Mouse (Mus musculus): ENCODE measurements around the gene Kcnmb3.

Gene Kcnmb3

DNA sequence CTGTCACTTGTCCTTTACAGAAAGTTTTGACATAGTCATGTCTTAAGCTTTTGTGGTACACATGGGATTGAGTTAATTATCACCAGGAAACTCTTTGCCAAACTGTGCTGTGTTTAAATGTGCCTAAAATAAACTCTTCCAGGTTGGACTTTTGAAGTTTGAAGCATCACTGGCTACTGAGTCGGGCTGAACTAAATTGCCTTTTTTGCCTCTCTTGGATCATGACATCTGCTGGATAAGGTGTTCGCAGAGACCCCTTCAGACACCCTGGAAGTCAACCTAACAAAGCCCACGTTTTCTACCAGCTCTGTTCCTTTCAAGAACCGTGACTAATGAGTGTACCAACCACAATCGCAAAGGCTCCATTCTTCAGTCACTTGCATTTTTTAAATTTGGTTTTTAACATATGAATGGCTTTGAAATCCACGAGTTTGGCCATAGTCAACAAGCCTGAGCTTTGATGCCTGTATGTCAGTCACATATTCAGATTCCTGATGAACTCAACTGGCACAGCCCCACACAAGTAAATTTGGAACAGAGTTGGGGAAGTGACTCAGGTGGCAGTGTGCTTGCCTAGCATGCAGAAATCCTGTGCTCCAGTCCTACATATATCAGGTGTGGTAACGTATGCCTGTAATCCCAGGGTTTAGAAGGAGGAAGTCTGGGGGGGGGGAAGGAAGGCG, 3.2 kb upstream of the Kcnmb3 start:
- no peak for DNase-seq (ENCODE audit: low spot score)

DNA sequence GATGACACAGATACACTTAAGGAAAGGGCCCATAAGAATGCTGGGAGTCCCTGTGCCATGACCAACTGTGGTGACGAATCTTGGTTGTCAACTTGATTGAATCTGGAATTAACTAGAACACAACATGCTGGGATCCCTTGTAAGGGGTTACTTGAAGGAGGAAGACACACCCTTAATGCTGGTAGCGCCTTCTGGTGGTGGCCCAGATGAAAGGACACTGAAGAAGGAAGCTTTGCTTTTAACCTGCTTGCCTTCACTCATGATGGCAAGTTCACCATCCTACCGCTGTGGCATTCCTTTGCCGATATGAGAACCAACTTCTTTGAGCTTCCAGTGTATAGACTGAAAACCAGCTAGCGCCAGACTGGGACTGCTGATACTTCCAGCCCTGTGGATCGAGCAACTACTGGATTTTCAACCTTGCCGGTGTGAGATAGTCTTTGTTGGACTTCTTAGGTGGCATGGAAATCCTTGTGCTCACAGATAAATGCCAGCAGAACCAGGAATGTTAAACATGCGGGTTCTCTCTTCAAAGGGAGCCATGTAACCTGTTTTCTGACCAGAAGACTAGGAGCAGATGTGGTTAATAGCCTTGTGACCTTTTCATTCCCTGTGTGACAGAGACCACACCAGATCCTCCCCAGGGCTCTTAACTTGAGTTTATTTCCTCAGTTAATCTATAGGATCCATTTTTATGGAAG, 2.5 kb upstream of the Kcnmb3 start:
- DNase-seq (ENCODE audit: low spot score): no peak

DNA sequence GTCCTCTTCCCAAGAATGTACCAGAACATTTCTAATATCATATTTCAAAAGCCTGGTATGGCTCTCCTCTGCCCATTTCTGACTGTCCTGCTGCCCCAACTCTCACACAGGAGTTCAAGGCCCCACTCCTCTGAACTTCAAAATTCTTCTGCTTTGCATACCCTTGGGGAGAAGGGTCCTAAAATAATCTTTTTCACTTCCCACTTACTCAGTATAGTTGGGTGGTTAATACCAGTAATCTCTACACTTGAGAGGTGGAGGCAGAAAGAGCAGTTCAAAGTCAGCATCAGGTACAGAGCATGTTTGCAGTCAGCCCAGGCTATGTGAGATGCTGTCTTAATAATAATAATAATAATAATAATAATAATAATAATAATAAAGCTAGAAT, 1.1 kb downstream of the Kcnmb3 start:
- DNase-seq (ENCODE audit: low spot score): no peak

DNA sequence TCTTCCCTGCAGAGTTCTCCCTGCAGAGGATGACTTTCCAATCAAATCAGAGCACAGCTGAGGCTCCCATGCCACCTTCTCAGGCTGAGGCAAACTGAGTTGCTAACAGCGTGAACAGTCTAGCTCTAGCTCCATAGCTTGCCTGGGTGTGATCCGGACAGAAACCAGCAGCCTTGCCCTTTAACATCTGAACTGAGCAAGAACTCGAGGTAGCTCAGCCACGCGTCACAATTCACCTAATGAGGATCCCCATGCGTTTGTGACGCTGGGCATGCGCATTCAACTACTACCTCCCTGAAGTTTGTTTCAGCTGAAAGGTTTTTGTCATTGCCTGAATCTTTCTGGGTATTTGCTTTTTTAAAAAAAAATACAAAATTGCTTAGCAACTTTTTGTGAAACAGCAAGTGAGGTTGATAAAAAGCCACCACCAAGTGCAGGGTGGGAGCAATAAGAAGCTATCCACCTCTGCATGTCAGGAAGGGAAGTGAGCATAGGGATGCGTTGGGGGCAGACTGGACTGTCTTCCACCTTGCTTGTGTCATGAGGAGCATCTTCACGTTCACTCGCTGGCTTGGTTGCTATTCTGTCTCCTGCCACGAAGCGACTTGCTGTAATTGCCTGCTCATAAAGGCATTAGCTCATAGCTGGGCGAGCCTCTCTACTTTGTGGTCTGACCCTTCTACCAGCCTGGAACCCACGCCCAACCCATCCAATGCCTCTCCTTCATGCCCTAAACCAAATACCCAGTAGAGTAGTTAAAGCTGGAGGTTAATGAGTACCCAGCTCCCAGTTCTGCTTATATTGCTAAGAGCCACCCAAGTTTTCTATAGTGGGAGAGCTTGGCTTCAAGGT, 1.7 kb downstream of the Kcnmb3 start:
- DNase-seq (ENCODE audit: low spot score): no peak

DNA sequence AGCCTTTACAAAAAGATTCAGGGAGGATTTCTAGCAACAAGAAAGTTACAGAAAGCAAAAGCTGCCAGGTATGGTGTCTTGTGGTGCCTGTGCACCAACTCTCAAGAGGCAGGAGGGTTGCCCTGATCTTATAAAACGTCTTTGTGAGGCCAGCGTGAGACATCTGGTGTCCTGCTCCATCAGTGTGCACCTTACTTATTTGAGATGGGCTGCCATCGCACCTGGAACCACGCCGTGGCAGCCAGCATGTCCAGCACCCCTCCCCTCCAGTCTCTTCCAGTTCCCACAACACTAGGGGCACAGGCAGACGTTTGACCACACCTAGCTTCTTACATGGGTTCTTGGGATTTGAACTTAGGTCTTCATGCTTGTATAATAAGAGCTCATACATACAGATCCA, 3.9 kb downstream of the Kcnmb3 start:
- DNase-seq (ENCODE audit: low spot score): no peak

DNA sequence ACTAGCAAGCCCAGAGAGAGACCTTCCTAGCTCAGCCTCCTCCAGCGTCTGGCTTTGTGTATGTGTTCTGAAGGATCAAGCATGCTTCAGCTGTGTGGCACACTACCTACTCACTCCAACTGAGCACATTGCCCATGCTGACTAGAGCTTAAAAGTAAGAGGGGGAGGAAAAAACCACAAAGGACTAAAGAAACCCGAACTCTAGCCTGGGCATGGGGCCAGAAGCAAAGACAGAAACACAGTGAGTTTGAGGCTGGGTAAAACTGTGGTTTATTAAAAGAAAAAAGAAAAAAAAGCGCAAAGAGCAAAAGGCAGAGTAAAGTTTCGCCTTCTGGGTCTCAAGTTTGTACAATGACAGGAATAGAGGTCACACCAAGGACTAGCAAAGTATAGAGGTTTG, 5.5 kb downstream of the Kcnmb3 start:
- DNase-seq (ENCODE audit: low spot score): no peak

DNA sequence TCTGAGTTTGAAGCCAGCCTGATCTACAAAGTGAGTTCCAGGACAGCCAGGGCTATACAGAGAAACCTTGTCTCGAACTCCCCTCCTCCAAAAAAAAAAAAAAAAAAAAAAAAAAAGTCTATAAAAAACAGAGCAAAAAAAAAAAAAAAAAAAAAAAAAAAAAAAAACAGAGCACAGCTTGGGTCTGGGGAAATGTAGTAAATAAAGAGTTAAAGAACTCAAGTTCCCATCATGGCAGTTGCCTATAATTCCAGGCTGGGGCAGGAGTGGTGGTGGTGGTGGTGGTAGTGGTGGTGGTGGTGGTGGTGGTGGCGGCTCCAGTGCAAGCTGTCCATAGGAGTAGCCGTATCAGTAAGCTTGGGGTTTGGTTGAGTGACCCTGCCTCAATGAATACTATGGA, 9.0 kb downstream of the Kcnmb3 start:
- no peak for DNase-seq (ENCODE audit: low spot score)

DNA sequence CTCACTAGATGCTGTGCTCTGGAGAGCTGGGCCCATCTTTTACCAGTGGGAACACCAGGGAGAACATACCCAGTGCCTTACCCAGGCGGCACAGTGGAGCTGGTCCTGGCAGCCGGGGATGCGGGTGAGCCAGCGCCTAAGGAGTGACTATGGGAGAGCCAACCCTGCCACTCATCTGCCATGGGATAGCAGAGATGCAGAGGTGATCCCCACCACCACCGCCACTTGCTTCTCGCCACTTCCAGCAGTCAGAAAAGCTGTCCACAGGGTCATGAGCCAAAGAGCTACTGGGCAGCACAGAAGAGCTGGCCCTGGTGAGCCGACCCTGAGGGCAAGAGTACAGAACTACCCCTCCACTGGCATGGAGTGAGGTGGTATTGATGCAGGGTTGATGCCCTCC, 12.1 kb downstream of the Kcnmb3 start:
- no peak for DNase-seq (ENCODE audit: low spot score)

DNA sequence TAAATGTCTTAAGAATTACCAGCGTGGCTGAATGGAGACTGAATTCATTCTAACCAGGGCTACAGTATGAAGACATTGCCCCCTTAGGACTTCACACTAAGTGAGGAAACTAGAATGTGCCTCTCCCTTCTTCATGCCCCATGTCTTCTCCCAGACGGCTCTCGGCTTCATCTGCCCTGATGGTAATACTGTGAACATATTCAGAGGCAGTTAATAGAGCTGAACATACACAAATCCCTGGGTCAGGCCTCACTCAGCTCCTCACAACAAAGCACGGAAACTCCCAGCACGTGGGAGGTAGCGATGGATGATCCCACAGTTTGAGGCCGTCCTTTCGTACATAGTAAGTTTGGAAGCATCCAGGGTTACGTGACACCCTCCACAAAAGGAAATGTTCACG, 18.8 kb downstream of the Kcnmb3 start:
- DNase-seq (ENCODE audit: low spot score): no peak

DNA sequence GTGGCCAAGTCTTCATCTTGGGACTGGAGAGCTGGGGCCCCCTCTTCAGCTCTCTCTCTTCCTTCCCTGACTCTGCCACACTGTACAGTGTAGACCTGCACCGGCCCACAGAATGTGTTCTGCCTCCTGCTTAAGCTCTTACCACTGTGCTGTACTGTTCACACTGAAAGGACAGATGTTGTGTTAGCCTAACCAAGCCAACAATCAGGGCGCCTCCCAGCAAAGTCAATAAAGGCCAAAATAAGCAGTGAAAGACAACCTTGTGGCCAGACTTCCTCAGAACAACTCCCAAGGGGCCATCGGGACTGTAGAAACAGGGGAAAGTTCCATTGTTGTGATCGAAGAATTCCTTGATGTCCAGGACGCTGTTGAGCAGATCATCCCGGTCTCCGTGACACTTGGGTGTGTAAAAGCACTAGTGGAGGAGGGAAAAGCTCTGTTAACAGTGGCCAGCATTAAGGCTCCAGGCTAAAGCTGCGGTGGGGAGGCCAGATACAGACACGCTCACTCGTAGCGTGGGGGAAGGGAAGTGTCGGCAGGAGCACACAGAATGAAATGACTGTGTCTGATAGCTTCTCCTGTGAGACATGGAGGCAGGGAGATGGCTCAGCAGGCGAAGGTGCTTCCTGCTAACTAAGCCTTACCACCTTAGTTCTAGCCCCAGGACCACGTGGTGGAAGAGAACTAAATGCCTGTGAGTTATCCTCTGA, 19.7 kb downstream of the Kcnmb3 start:
- no peak for DNase-seq (ENCODE audit: low spot score)

DNA sequence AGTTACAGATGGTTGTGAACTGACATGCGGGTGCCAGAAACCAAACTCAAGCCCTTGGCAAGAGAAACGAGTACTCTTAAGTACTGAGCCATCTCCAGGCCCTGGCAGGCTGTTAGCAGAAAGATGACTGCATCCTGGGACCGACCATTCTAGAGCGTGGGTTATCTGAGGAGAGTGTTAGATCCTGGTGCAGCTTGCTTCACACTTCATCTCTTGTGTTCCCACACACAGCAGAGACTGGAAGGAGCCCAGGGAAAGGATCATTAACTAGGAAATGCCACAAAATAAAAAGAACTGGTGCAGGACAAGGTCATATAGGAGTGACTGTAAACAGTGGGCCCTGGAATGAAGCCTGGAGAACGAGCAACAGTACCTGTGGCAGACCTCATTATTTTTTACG, 20.9 kb downstream of the Kcnmb3 start:
- DNase-seq (ENCODE audit: low spot score): no peak

DNA sequence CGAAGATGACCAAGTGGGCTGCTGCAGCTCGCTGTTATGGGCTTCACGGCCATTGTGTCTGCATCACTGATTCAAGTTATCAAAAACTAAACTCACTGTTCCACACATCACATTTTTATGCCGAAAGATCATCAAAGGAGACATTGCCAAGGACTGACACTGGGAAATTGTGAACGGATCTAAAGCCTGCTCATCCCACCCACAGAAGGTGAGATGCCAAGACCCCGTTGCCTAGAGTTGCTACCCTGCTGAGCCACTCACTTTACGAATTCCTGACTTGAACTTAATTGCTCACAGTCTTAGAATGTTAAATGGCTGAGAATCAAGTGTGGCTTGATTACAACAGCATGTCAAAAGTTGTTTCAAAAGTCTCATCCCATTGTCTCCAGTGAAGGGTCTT, 21.6 kb downstream of the Kcnmb3 start:
- DNase-seq (ENCODE audit: low spot score): no peak

DNA sequence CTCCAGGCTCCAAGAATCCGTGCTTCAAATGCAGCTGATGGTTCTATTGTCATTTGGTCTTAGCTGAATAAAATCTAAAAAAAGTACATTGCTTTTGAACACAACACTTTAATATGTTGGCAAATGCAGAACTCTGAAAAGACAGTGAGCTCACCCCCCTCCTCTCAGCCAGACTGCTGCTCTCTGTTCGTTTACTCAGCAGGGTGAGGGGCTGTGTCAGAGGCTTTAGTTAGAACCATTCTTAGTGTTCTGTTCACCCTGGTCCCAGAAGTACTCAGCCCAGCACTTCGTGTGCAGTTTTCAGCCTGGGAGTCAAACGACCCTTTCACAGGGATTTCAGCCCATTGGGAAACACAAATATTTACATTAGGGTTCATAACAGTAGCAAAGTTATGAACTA, 23.6 kb downstream of the Kcnmb3 start:
- DNase-seq (ENCODE audit: low spot score): no peak

DNA sequence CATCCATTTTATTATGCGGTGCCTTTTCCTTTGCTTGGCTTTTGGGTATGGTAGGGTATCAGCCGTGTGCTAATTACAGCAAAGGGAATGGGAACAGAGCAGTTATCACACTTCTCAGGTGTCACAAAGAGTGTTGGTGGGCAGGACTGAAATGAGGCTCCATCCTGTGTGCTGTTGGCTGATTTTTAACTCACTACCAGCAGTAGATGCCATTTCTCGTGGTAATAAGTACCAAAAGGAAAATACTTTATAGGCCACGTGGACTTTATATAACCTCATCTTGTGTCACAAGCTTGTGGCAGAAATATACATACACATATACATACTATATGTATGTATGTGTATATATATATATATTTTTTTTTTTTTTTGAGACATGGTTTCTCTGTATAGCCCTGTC, 24.7 kb downstream of the Kcnmb3 start:
- DNase-seq (ENCODE audit: low spot score): no peak

DNA sequence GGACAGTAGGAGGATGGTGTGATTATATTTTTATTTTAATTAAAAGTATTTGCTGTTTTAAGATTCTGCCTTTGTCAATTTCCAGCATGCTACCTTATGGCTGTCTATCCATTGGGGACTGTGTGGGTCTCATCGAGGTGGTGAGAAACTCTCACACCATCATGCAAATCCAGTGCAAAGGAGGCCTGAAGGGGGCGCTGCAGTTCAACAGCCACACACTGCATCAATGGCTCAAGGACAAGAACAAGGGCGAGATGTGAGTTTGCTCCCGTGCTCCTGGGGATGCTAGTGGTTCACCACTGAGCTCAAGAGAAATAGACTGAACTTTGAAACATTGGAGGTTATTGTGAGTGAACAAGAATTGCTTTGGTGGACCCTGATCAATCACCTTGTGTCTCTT, 32.3 kb downstream of the Kcnmb3 start:
- peak; percentile 7 for DNase-seq (ENCODE audit: low spot score)

DNA sequence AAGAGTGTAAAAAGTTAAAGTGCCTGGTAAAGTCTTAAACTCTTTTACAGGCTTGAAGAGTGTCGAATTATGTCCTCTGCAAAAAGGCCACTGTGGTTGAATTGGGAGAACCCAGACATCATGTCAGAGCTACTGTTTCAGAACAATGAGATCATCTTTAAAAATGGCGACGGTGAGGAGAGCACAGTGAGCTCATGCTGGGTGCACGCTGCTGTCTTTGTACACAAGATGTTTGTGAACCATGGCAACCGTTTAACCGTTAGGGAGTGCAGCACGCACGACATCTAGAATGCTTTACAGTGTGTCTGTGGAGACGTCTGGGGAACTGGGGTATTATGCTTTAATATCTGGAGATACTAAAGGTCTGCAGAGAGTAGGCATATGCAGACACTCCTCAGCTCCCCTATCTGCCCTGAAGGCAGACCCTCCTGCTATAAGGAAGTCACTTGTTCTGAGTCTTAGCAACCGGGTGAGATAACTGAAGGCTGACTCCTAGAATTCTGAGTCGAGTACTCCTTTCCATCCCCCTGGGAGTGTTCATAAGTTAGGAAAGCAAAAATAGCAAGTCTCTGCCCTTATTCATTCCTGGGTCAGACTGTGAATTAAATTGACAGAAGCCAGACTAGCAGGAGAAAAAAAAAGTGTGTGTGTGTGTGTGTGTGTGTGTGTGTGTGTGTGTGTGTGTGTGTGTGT, 37.6 kb downstream of the Kcnmb3 start:
- no peak for DNase-seq (ENCODE audit: low spot score)

DNA sequence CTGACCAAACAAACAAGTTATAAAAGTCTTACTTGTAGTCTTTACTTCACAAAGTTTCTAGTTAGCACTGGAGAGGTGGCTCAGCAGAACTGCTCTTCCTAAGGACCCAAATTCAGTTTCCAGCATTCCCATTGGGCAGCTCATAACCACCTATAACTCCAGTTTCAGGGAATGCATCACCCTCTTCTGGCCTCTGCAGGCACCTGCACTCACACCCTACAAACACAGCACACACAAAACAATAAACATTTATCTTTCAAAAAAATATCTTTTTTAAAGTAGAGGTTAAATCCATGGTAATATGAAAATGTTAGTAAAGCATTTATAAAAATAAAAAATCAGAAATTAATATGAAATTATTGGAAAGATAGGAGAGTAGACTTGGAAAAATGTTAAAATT, 50.3 kb downstream of the Kcnmb3 start:
- DNase-seq (ENCODE audit: low spot score): no peak

DNA sequence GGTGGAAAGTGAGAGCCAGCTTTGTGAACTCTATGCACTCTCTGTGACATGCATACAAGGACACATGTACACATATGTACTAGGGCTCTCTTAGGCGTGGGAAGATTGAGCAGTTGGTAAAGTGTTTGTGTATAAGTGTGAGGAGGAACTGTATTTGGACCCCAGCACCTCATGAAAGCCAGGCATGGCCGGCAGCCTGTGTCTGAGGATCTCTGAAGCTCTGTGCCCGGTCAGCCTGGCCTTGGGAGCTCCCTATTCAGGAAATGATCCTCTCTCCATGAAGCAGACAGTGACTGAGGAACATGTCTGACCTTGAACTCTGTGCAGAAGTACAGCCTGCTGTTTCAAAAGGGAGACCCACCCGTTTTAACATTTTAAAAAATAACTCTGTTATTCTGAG, 53.3 kb downstream of the Kcnmb3 start:
- DNase-seq (ENCODE audit: low spot score): no peak

DNA sequence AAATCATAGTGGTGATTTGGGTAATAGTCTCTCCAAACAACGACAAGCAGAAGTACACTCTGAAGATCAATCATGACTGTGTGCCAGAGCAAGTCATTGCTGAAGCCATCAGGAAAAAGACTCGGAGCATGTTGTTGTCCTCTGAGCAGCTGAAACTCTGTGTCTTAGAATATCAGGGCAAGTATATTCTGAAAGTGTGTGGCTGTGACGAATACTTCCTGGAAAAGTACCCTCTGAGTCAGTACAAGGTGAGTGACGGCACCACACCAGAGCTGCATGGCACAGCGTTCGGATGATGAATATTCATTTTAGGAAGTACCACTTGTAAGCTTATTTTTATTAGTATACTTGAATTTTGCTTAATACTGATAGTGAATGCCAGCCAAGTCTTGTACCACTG, 54.2 kb downstream of the Kcnmb3 start:
- DNase-seq (ENCODE audit: low spot score): no peak

DNA sequence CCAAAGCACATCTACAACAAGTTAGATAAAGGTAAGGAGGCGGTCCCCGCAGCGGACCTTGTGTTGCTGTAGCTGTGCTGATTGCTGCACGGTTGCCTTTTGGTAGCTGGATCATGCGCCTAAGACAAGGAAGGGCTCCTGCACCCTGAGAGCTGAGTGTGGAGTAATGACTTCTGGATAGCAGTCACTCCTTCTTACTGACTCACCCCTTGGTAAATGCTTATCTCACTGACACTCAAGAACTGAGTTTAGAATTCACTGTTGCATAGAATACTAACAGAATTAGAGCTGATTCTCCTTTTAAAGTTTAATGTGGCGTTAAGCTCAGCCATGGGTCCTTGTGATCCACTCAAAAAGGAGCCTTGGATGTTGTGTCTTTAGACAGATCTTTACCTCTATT, 54.7 kb downstream of the Kcnmb3 start:
- DNase-seq (ENCODE audit: low spot score): no peak

DNA sequence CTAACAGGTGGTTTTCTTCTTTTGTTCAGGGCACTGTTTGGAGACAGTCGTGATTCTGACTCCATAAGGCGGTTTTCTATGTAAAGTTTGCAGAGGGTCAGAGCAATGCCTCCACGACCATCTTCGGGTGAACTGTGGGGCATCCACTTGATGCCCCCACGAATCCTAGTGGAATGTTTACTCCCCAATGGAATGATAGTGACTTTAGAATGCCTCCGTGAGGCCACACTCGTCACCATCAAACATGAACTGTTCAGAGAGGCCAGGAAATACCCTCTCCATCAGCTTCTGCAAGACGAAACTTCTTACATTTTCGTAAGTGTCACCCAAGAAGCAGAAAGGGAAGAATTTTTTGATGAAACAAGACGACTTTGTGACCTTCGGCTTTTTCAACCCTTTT, 55.9 kb downstream of the Kcnmb3 start:
- no peak for DNase-seq (ENCODE audit: low spot score)

DNA sequence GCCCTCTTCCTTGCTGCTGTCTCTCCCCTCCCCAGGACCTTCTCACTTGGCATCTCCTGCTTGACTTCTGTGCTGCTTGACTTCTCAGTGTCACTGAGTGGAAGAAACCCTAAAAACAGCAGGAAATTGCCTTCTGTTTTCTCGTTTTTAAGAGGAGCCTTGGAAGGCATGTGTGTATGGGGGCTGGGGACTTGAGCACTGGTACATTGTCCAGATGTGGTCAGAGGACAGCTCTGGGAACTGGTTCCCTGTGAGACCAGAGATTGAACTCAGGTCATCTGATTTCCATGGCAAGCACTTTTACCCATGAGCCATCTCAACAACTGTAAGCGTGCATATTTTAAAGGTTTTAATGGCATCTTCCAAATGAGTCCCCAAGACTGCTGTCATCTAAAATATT, 58.0 kb downstream of the Kcnmb3 start:
- no peak for DNase-seq (ENCODE audit: low spot score)
